Mouse (Mus musculus) cerebellum, adult 2 months (tissue): ENCODE measurements around the gene Ppp2r2d.

ENCODE experiments used
- CTCF ChIP-seq: fragments of 200-500 bp; IDR thresholded peaks from 2 replicates; pipeline ENCODE4 v1.5.1; 2011; ENCODE audit warnings: low read depth, mild to moderate bottlenecking, control low read depth, low read length, moderate library complexity, borderline replicate concordance; ENCODE audit not compliant: insufficient read depth
- POLR2A ChIP-seq: fragments of 200-500 bp; IDR thresholded peaks from 2 replicates; pipeline ENCODE4 v1.6.1; 2011; ENCODE audit warnings: low read length, control low read depth, borderline replicate concordance; ENCODE audit not compliant: insufficient read depth

DNA sequence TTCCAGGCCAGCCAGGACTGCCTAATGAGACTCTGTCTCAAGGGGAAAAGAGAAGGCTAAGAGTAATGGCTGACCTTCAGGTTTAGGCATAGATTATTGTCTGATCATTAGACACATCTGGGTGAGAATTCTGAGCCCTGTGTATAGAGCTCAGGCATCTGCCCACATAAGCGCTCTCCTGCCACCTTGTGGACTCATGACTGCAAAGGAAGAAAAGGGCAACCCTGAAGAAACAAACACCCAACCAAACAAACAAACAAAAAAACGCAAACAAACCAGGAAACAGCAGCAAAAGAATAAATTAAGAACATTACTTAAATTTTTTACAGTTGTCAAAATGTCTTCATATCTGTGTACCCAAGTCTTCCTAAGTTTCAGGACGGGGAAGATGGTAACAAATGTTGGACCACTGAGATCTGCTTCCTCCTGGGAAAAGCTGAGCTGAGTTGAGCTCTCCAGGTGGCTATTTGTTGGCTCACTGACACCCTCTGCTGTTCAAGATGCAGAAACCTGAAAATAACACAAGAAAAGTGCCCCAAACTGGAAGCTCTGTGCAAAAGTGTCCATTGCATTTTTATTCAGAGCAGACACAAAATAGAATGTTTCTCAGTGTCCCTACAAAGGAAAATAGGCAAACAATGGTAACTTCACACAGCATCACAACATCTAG lies 78.0 kb downstream of the Ppp2r2d start:
- no peak for TF ChIP-seq POLR2A
- peak; percentile 50; the same call in 1 of the 2 replicates for TF ChIP-seq CTCF
